Mouse (Mus musculus) liver, embryonic 13.5 days (tissue): Measurements from ENCODE around the gene Pnpla6. TPM values are rescaled to one million over a fixed set of nuclear protein-coding genes. Genes with fewer than 3 reads are reported as not detected.

Experiments
- ATAC-seq: fragments of 200-750 bp; cut with Nextera tagmentation; 2 replicates; pipeline ENCODE4 v1.8.0; 2017; ENCODE audit warnings: low read depth, mild to moderate bottlenecking, moderate number of reproducible peaks, moderate library complexity
- DNase-seq: peaks from one replicate; pipeline ENCODE4 v3.0.0; 2022
- H3K27ac ChIP-seq: fragments of 300-500 bp; sonication (generic); 2 replicates; pipeline ENCODE4 v1.5.1; 2015; ENCODE audit warnings: moderate library complexity, mild to moderate bottlenecking, inconsistent platforms
- H3K27me3 ChIP-seq: fragments of 300-500 bp; sonication (generic); 2 replicates; pipeline ENCODE4 v1.6.1; 2015; ENCODE audit warnings: mild to moderate bottlenecking, inconsistent platforms
- H3K36me3 ChIP-seq: fragments of 300-500 bp; sonication (generic); 2 replicates; pipeline ENCODE4 v1.6.1; 2015; ENCODE audit warnings: mild to moderate bottlenecking, inconsistent platforms
- H3K4me1 ChIP-seq: fragments of 300-500 bp; sonication (generic); replicated peaks from 2 replicates; pipeline ENCODE4 v1.6.1; 2015; ENCODE audit warnings: inconsistent platforms
- H3K4me2 ChIP-seq: fragments of 300-500 bp; sonication (generic); 2 replicates; pipeline ENCODE4 v1.6.1; 2015; ENCODE audit warnings: inconsistent platforms, mild to moderate bottlenecking, moderate library complexity
- H3K4me3 ChIP-seq: fragments of 300-500 bp; sonication (generic); replicated peaks from 2 replicates; pipeline ENCODE4 v1.5.1; 2015; ENCODE audit warnings: mild to moderate bottlenecking, inconsistent platforms
- H3K9ac ChIP-seq: fragments of 300-500 bp; sonication (generic); 2 replicates; pipeline ENCODE4 v1.6.1; 2015; ENCODE audit warnings: mild to moderate bottlenecking, inconsistent platforms
- H3K9me3 ChIP-seq: fragments of 300-500 bp; sonication (generic); replicated peaks from 2 replicates; pipeline ENCODE4 v1.6.1; 2016; ENCODE audit warnings: inconsistent platforms
- WGBS: fragments of 180-500 bp; shearing (Covaris S2); methylation state at CpG from one replicate; pipeline ENCODE4 v1.1.7; 2015; ENCODE audit not compliant: insufficient replicate concordance; 5-methylcytosine and 5-hydroxymethylcytosine counted together
- polyA plus RNA-seq: library from polyadenylated mRNA; unstranded; fragments of >200 nt; fragmentation: Nextera tagmentation; extraction: Ambion mirVana; gene quantifications from 2 replicates; pipeline ENCODE4 v1.2.1, GENCODE M21; 2015

Pnpla6 gene
- 10.6 and 12.4 TPM in 2 replicates for polyA plus RNA-seq

- 0% methylated on average over 25 of the region's 25 CpGs for WGBS
- peak within 1 kb of the TSS; percentile 86 for H3K27ac ChIP-seq
Measured at GRCm38 (mm10) chr8:3515260-3515671, at the start of gene Pnpla6. Gene Pnpla6, plus strand, starts transcription at chr8:3515384.

GRCm38 (mm10) chr8:3467006-3467885 lies 47.9 kb upstream of the Pnpla6 start, which contains the start of gene Pex11g:
Gene Pex11g, minus strand, starts transcription at chr8:3467680.
- Histone ChIP-seq H3K4me3 (peak within 1 kb of the TSS; percentile 64), H3K4me2 (peak within 1 kb of the TSS; percentile 80), H3K9me3 (no peaks in the 10 kb centered on the region), H3K27ac (peak within 1 kb of the TSS; percentile 51), H3K27me3 (no peaks in the 10 kb centered on the region), H3K4me1 (peaks cover 19% of the 10 kb centered on the region), H3K9ac (peak within 1 kb of the TSS; percentile 67), H3K36me3 (no peaks in the 10 kb centered on the region)
- 6% methylated on average over 32 of the region's 32 CpGs for WGBS
- DNase-seq = peak; percentile 93
- ATAC-seq = peak; percentile 91

More at GRCm38 (mm10) chr8:3515260-3515671, at the start of gene Pnpla6:
- peaks cover 48% of the 10 kb centered on the region for H3K4me1 ChIP-seq
- peaks cover 15% of the 10 kb centered on the region for H3K36me3 ChIP-seq
- no peaks in the 10 kb centered on the region for H3K9me3 ChIP-seq
- H3K9ac ChIP-seq = peak within 1 kb of the TSS; percentile 81
- peak; percentile 83 for DNase-seq
- peak within 1 kb of the TSS; percentile 83 for H3K4me3 ChIP-seq
- ATAC-seq = peak; percentile 63
- peak within 1 kb of the TSS; percentile 95 for H3K4me2 ChIP-seq
- H3K27me3 ChIP-seq = no peaks in the 10 kb centered on the region

DNA sequence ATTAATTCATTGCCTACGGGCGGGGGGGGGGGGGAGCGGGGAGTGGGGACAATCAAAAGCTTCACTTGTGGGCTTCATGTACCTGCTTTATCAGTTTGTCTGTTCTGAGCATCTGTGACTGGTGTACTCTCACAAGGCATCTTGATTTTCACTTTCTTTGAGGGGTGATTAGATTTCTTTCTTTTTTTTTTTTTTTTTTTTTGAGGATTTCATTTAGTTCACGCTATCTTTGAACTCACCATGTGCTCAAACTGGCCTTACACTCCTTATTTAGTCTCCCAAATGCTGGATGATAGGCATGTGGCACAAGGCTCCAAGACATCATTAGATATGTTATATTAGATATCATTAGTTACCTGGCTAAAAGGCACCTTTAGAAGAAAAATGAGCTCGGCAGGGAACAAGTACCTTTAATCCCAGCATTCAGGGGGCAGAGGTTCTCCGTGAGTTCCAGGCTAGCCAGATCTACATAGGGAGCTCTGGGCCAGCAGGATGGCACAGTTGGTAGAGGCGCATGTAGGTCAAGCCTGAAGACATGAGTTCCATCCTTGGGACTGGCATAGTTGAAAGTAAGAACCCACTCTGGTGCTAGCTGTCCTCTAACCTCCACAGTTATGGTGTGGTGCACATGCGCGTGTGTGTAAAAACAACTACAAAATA lies 47.2 kb upstream of the Pnpla6 start:
- no peak for DNase-seq
- Histone ChIP-seq H3K9ac (peak overlapping the region; percentile 67), H3K36me3 (no peaks in the 10 kb centered on the region)

GRCm38 (mm10) chr8:3468838-3469237 lies 46.3 kb upstream of the Pnpla6 start:
- no peak overlapping the region for H3K9ac ChIP-seq
- H3K27ac ChIP-seq = no peak overlapping the region
- no peaks in the 10 kb centered on the region for H3K9me3 ChIP-seq
- H3K4me3 ChIP-seq = no peak overlapping the region
- no peaks in the 10 kb centered on the region for H3K36me3 ChIP-seq
- no peak for DNase-seq
- no peak for ATAC-seq
- no peak overlapping the region for H3K4me2 ChIP-seq
- WGBS = 74% methylated on average over 1 of the region's 1 CpGs
- no peaks in the 10 kb centered on the region for H3K27me3 ChIP-seq
- peaks cover 19% of the 10 kb centered on the region for H3K4me1 ChIP-seq

More for the DNA sequence above, 47.2 kb upstream of the Pnpla6 start:
- Histone ChIP-seq H3K4me1 (peaks cover 19% of the 10 kb centered on the region), H3K4me3 (peak overlapping the region; percentile 64), H3K9me3 (no peaks in the 10 kb centered on the region), H3K27me3 (no peaks in the 10 kb centered on the region), H3K27ac (peak overlapping the region; percentile 39; the same call in 1 of the 2 replicates), H3K4me2 (peak overlapping the region; percentile 80)
- no peak for ATAC-seq
- WGBS = 48% methylated on average over 9 of the region's 9 CpGs

DNA sequence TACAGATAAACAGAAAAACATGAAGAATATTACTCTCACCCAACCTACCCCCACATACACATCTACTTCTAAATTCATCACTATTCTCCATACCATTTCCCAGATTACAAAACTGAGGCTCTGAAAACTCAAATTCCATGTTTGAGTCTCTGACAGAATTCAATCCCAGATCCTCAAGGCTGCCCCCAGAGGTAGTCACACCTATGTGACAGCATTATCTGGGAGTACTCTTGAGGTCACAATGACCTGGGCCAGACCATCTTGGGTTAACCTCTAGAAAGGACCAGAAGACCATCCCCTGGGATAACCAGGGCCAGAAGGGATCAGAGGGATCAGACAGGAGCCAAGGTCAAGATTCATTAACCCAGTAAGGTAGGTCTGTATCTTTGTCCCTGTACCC lies 44.6 kb upstream of the Pnpla6 start, which contains the start of gene Tex45:
Tex45 (plus strand) TSS at position 301 of the 400 bp plus-strand sequence.
- ATAC-seq (no peak), DNase-seq (no peak)
- H3K9me3 ChIP-seq = no peaks in the 10 kb centered on the region
- H3K4me1 ChIP-seq = peaks cover 19% of the 10 kb centered on the region
- no peak within 1 kb of the TSS for H3K4me2 ChIP-seq
- no peaks in the 10 kb centered on the region for H3K36me3 ChIP-seq
- H3K27ac ChIP-seq = no peak within 1 kb of the TSS
- H3K27me3 ChIP-seq = peaks cover 3% of the 10 kb centered on the region
- H3K9ac ChIP-seq = no peak within 1 kb of the TSS
- no peak within 1 kb of the TSS for H3K4me3 ChIP-seq

DNA sequence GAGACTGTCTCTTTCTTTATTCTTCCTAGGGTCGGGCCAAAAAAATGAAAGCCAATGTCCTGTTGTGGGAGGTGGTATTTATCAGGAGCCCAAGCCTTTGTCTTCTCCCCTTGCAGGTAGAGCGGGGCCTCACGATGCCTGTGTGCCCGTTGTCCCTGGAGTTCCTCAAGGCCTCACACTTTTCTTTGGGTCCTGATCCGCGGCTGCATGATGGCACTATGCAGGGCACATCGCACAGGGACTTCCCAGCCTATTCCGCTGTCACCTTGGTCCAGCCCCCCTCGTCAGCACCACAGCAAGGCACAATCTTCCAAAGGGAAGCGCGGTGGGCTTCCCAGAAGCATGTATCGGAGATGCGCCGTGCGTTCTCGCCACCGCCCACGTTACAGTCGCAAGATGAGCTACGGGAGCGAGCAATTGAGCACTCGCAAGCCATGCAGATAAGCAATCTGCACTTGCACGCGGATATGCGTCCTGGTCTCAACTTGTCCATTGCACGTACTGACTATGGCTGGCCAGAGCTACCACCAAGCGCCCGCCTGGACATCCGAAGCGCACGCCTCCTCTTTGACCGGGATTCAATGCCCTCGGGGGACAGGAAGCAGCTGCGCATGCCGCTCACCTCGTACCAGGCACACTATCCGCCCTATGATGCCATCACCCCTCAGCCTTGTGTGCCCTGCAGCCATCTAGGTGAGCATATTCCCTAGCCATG lies 39.3 kb upstream of the Pnpla6 start:
- no peak overlapping the region for H3K9ac ChIP-seq

GRCm38 (mm10) chr8:3480221-3480785 lies 34.9 kb upstream of the Pnpla6 start:
- ATAC-seq (no peak), DNase-seq (no peak)
- H3K27ac ChIP-seq = no peak overlapping the region
- H3K27me3 ChIP-seq = peaks cover 24% of the 10 kb centered on the region
- no peak overlapping the region for H3K9ac ChIP-seq
- no peak overlapping the region for H3K4me3 ChIP-seq
- WGBS = 47% methylated on average over 4 of the region's 4 CpGs
- no peaks in the 10 kb centered on the region for H3K36me3 ChIP-seq
- no peaks in the 10 kb centered on the region for H3K9me3 ChIP-seq
- no peak overlapping the region for H3K4me2 ChIP-seq
- peaks cover 8% of the 10 kb centered on the region for H3K4me1 ChIP-seq

More for the DNA sequence above, 39.3 kb upstream of the Pnpla6 start:
- peaks cover 24% of the 10 kb centered on the region for H3K27me3 ChIP-seq
- DNase-seq = no peak
- H3K27ac ChIP-seq = no peak overlapping the region
- H3K4me3 ChIP-seq = peak overlapping the region; percentile 19; the same call in 1 of the 2 replicates
- no peaks in the 10 kb centered on the region for H3K36me3 ChIP-seq
- ATAC-seq = no peak
- peaks cover 5% of the 10 kb centered on the region; the same call in 1 of the 2 replicates for H3K4me1 ChIP-seq
- 24% methylated on average over 37 of the region's 37 CpGs for WGBS
- peak overlapping the region; percentile 48 for H3K4me2 ChIP-seq
- no peaks in the 10 kb centered on the region for H3K9me3 ChIP-seq

DNA sequence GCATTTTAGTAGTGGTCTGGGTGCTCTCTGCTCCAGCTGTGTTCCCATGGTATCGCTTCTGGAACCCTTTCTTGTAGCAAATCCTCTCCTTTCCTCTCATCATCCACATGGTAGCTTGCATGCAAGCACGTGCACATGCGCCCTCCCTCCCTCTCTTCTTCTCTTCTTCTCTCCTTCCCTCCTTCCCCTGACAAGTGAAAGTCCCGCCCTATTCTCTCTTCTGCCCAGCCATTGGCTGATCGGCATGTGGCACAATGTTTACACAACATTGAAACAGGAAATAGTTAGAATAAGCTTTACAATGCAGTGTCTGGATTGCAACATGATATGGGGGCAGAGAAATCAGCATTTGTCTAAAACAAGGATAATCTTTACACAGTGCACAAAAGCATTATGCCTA lies 33.6 kb upstream of the Pnpla6 start:
- Histone ChIP-seq H3K4me2 (no peak overlapping the region), H3K36me3 (no peaks in the 10 kb centered on the region), H3K9ac (no peak overlapping the region), H3K4me1 (peaks cover 4% of the 10 kb centered on the region), H3K27me3 (peaks cover 12% of the 10 kb centered on the region), H3K9me3 (no peaks in the 10 kb centered on the region), H3K27ac (no peak overlapping the region), H3K4me3 (no peak overlapping the region)
- ATAC-seq (peak; percentile 26; the same call in 1 of the 2 replicates), DNase-seq (no peak)
- WGBS = 37% methylated on average over 5 of the region's 5 CpGs

DNA sequence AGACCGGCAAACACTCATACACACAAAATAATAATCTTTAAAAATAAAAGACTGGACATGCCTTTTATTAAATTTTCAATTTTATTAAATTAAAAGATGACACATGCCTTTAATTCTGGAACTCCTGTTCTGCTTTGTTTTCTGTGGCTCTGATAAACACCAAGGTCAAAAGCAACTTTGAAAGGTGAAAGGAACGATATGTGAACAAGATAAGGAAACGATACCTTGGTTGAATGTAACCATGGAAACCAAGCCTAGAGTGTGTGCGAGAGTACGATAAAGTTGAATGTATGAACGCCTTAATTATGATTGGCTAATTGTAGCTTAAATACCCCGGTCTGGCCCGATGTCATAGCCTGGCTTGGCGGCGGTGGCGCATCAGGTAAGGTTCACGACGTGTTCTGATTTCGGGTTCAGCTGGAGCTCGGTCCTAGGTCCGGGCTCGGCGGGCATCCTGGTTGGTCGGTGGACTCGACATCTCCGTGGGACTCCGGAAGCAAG lies 32.9 kb upstream of the Pnpla6 start:
- peaks cover 4% of the 10 kb centered on the region for H3K4me1 ChIP-seq
- no peaks in the 10 kb centered on the region for H3K9me3 ChIP-seq
- no peak overlapping the region for H3K9ac ChIP-seq
- ATAC-seq (no peak), DNase-seq (peak; percentile 20)
- H3K27ac ChIP-seq = no peak overlapping the region
- H3K4me3 ChIP-seq = no peak overlapping the region
- H3K36me3 ChIP-seq = no peaks in the 10 kb centered on the region
- no peak overlapping the region for H3K4me2 ChIP-seq
- WGBS = 67% methylated on average over 22 of the region's 22 CpGs
- peaks cover 14% of the 10 kb centered on the region for H3K27me3 ChIP-seq

GRCm38 (mm10) chr8:3483546-3483945 lies 31.6 kb upstream of the Pnpla6 start:
- Histone ChIP-seq H3K9ac (no peak overlapping the region), H3K4me3 (no peak overlapping the region), H3K4me2 (no peak overlapping the region), H3K9me3 (no peaks in the 10 kb centered on the region), H3K36me3 (no peaks in the 10 kb centered on the region), H3K4me1 (peaks cover 4% of the 10 kb centered on the region), H3K27me3 (peaks cover 4% of the 10 kb centered on the region; the same call in 1 of the 2 replicates), H3K27ac (no peak overlapping the region)
- 34% methylated on average over 7 of the region's 7 CpGs for WGBS
- no peak for ATAC-seq
- no peak for DNase-seq
